Mouse (Mus musculus) adrenal gland, postnatal 25 days (tissue): ENCODE data around the gene Tnrc6b. TPM values are rescaled to one million over a fixed set of nuclear protein-coding genes. Genes with fewer than 3 reads are reported as not detected.

Experiments
- DNase-seq: peaks from one replicate; pipeline ENCODE4 v3.0.0; 2021; ENCODE audit warnings: mixed read lengths
- total RNA-seq: library from RNA; stranded (reverse); gene quantifications from 2 replicates; pipeline ENCODE4 v1.2.3, GENCODE M21; 2021

Tnrc6b gene
- total RNA-seq, 1 experiment from 2014 or later: 83.4 TPM

GRCm38 (mm10) chr15:80739972-80740371 is 28.9 kb downstream of the Tnrc6b start:
- no peak for DNase-seq

DNA sequence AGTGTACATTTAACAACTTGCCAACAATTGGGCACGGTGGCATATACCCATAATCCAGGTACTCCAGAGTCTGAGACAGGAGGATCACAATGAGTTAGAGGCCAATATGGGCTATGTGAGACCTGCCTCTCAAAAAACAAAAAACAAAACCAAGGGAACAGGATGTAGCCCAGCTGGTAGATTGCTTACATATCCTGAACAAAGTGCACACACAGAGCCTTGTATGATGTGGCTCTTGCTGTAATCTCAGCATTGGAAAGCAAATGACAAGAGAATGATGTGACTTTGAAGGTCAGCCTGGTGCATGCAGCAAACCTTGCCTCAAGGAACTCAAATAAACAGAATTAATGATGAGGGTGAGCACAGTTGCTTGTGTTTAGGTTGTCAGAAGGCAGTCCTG is 30.7 kb downstream of the Tnrc6b start:
- DNase-seq: no peak

DNA sequence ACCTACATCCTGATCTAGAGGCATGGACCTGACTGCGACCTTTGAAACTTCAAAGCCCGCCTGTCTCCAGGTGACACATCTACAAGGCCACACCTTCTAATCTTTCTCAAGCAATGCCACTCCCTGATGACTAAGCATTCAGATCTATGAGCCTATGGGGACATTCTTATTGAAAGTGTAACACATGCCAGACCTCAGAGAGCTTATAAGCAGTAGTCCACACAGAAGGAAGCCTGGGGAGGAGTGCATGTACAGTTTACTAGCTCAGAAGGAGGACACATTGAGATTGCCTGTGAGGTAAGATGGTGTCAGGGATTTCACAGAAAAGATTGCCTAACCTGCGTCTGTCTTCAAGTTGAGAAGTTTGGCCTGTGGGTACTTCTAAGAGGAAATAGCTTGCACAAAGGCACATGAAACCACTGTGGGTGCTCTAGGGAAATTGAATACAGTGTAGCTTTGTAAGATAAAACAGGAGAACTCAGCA is 31.9 kb downstream of the Tnrc6b start:
- DNase-seq: no peak

DNA sequence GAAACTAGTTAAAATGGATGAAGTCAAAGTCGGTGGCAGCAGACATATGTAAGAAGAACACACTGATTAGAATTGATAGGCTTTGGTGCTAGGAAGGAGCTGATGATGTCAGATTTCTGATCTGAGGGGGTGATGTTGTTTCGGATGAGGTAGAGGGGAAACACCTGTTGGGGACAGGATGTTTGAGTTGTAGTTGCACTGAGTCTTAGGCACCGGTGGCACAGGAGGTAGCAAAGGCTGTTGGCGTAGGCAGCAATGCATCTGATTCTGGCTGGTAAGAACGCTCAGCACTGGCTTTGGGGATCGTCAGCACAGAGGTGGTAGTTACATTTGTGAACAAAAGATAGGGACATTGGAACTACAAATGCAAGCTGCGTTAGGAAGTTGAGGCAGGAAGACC is 32.5 kb downstream of the Tnrc6b start:
- no peak for DNase-seq

GRCm38 (mm10) chr15:80744667-80745422 is 33.7 kb downstream of the Tnrc6b start:
- no peak for DNase-seq

- DNase-seq: no peak
Measured at GRCm38 (mm10) chr15:80748979-80749378, 37.9 kb downstream of the Tnrc6b start.

- DNase-seq: peak; percentile 6
Measured at GRCm38 (mm10) chr15:80753351-80753750, 42.2 kb downstream of the Tnrc6b start.

GRCm38 (mm10) chr15:80754103-80754502 is 43.0 kb downstream of the Tnrc6b start:
- no peak for DNase-seq

GRCm38 (mm10) chr15:80759451-80759850 is 48.3 kb downstream of the Tnrc6b start:
- DNase-seq: no peak

DNA sequence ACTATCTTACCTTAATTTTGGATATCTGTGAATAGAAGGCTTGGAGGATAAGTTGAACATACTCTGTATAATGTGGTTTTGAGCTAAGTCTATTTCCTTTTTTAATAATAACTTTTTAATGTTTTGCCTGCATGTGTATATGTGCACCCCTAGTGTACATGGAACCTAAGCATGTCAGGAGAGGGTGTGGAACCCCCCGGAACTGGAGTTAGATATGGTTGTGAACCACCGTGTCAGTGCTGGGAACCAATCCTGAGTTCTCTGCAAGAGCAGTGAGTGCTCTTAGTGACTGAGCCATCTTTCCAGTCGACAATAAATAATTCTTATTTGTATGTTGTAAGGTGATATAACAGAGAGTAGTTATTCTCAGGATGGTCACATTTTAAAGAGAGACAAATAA is 49.4 kb downstream of the Tnrc6b start:
- DNase-seq: no peak

GRCm38 (mm10) chr15:80760935-80761334 is 49.8 kb downstream of the Tnrc6b start:
- no peak for DNase-seq

- DNase-seq: no peak
Measured at GRCm38 (mm10) chr15:80762621-80763020, 51.5 kb downstream of the Tnrc6b start.

GRCm38 (mm10) chr15:80764666-80765065 is 53.6 kb downstream of the Tnrc6b start:
- DNase-seq: no peak

DNA sequence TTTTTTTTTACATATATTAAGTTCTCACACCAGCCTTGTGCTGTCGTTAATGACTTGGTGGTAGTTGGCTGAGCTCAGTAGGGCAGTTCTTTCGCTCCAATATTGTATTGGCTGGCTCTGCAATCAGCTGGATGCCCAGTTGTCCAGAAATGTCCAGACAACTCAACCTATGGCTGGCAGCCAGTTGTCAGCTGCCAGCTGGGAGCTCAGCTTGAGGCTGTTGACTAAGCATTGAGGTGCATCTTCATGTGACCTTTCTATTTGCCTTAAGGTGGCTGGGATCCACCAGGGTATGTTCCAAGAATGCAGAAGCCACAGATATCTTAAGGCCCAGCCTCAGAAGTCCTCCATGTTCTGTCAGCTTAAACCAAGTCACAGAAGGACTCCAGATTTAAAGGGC is 54.3 kb downstream of the Tnrc6b start:
- peak; percentile 39 for DNase-seq

DNA sequence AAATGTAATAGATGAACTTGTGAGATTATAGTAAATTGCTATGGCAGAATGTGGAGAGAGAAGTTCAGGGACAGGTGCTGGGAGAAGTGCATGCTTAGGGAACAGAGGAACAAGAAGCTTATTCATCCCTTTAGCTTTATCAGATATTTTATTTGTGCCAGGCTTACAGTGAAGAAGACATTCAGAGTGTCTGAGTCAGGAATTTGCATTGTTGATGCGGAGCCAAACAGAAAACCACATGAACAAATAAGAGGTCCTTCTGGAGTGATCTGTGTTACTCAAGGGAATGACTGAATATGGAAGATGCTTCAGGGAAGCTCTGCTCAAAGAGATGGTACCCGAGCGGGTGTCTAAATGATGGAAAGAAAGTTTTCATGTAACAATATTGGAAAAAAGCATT is 57.1 kb downstream of the Tnrc6b start:
- DNase-seq: no peak

- DNase-seq: no peak
Measured at GRCm38 (mm10) chr15:80771926-80772441, 60.9 kb downstream of the Tnrc6b start.

GRCm38 (mm10) chr15:80774666-80775065 is 63.6 kb downstream of the Tnrc6b start:
- no peak for DNase-seq

- DNase-seq: no peak
Measured at GRCm38 (mm10) chr15:80779006-80779405, 67.9 kb downstream of the Tnrc6b start.

DNA sequence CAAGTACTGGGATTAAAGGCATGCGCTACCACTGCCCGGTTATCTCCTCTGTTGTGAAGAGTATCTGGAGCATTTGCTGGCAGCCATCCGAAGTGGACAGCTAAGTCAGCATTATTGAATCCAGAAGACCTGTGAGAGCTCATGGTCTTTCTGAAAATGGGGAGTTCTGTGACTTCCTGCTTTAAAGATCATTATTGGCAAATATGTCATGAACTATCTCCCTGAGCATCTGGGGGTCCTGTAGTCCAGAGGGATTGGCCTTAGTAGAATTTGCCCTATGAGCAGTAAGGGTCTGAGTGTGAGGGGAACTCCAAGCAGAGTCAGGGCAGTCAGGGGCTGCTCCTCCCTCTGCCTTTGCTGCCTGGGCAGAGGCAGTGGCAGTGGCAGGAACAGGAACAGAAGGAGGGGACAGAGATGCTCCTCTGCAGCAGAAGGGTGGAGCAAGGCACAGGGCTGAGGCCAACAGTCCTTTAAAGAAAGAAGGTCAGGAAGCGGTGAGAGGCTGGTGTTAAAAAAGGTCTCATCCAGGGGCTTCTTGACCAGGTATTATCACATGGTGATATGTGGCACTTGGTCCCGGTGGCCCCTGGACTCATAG is 69.1 kb downstream of the Tnrc6b start:
- DNase-seq: no peak

DNA sequence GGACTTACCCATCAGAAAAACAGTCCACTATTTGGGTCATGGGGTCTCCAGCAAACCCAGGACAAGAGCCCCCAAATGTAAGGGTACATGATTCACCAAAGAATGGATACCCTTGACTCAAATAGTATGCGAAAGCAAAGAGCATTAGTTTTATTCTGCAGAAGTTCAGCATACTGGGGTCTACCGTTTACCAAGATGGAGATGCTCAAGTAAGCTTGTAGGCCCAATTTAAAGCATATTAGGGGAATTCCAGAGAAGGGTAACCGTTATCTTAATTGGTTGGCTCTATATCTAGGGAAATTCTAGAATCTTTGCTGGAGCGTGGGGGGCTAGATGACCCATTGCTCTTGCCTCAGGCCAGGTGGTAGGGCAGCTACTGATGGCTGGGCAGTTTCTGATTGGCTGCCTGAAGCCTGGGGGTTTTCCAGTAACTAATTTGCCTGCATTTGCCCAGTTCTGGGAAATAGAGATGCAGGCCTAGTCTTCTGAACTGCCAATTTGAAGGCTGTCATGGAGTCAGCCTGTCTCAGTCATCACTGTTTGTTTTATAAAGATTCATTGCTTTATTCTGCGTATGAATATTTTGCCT is 70.2 kb downstream of the Tnrc6b start:
- DNase-seq: no peak

- DNase-seq: no peak
Measured at GRCm38 (mm10) chr15:80784553-80784971, 73.4 kb downstream of the Tnrc6b start.

DNA sequence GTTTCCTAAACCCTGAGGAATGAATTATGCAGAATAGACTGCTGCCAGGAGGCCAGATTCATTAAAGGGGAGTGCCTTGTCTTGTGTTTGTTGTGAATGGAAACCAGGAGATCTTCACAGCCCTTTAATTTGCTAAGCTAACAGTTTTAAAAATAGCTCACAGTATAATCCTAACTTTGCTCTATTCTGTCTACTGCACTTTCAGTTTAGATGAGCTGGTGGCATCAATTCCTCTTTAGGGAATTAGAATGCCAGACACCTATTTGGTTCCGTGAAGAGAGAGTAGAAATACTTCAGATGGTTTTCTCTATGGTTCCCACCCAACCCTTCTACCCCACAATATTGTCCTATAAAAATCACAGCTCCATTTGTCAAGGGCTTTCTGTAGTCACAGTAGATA is 74.6 kb downstream of the Tnrc6b start:
- no peak for DNase-seq

GRCm38 (mm10) chr15:80787746-80788145 is 76.6 kb downstream of the Tnrc6b start:
- DNase-seq: no peak
